Mouse (Mus musculus): Measurements from ENCODE around the gene Serpina3a.
"Not testable (repeated sequence)": the region's sequence is repeated elsewhere in the genome, so short reads cannot be mapped to it uniquely, and the experiment has no call there.

Gene Serpina3a

GRCm38 (mm10) chr12:104112333-104112732 is at the start of gene Serpina3a:
TSS of gene Serpina3a (plus strand) at chr12:104112724.
- not testable (repeated sequence) for DNase-seq (ENCODE audit: low spot score)

GRCm38 (mm10) chr12:104064532-104064931 is 48.0 kb upstream of the Serpina3a start:
- DNase-seq (ENCODE audit: low spot score), result no peak

GRCm38 (mm10) chr12:104064996-104065395 is 47.5 kb upstream of the Serpina3a start:
- DNase-seq (ENCODE audit: low spot score), result no peak

- DNase-seq (ENCODE audit: low spot score), result peak; percentile 82
Observed at GRCm38 (mm10) chr12:104066241-104066640, 46.3 kb upstream of the Serpina3a start.

GRCm38 (mm10) chr12:104067549-104067948 is 45.0 kb upstream of the Serpina3a start:
- peak; percentile 29 for DNase-seq (ENCODE audit: low spot score)

- peak; percentile 89 for DNase-seq (ENCODE audit: low spot score)
Observed at GRCm38 (mm10) chr12:104069620-104070019, 42.9 kb upstream of the Serpina3a start.

GRCm38 (mm10) chr12:104071708-104072107 is 40.8 kb upstream of the Serpina3a start:
- DNase-seq (ENCODE audit: low spot score), result no peak

GRCm38 (mm10) chr12:104072286-104072685 is 40.2 kb upstream of the Serpina3a start:
- no peak for DNase-seq (ENCODE audit: low spot score)

- DNase-seq (ENCODE audit: low spot score), result no peak
Observed at GRCm38 (mm10) chr12:104090119-104090518, 22.4 kb upstream of the Serpina3a start.

- no peak for DNase-seq (ENCODE audit: low spot score)
Observed at GRCm38 (mm10) chr12:104091303-104091702, 21.2 kb upstream of the Serpina3a start.

GRCm38 (mm10) chr12:104100768-104101167 is 11.8 kb upstream of the Serpina3a start, which contains the start of gene Serpina5:
TSS of gene Serpina5 (plus strand) at chr12:104101113.
- no peak for DNase-seq (ENCODE audit: low spot score)

- DNase-seq (ENCODE audit: low spot score), result no peak
Observed at GRCm38 (mm10) chr12:104105847-104106246, 6.7 kb upstream of the Serpina3a start.

GRCm38 (mm10) chr12:104106919-104107318 is 5.6 kb upstream of the Serpina3a start:
- DNase-seq (ENCODE audit: low spot score), result no peak

GRCm38 (mm10) chr12:104108507-104108906 is 4.0 kb upstream of the Serpina3a start:
- no peak for DNase-seq (ENCODE audit: low spot score)

GRCm38 (mm10) chr12:104114921-104115579 is 2.5 kb downstream of the Serpina3a start:
- no peak for DNase-seq (ENCODE audit: low spot score)

- DNase-seq (ENCODE audit: low spot score), result no peak
Observed at GRCm38 (mm10) chr12:104123097-104123496, 10.6 kb downstream of the Serpina3a start.

GRCm38 (mm10) chr12:104123996-104124395 is 11.5 kb downstream of the Serpina3a start:
- no peak for DNase-seq (ENCODE audit: low spot score)

GRCm38 (mm10) chr12:104125021-104125560 is 12.6 kb downstream of the Serpina3a start:
- DNase-seq (ENCODE audit: low spot score), result no peak

GRCm38 (mm10) chr12:104127696-104128095 is 15.2 kb downstream of the Serpina3a start, which contains the start of gene Serpina3b:
TSS of gene Serpina3b (plus strand) at chr12:104127996.
- DNase-seq (ENCODE audit: low spot score), result no peak

- no peak for DNase-seq (ENCODE audit: low spot score)
Observed at GRCm38 (mm10) chr12:104131041-104131440, 18.5 kb downstream of the Serpina3a start.

- no peak for DNase-seq (ENCODE audit: low spot score)
Observed at GRCm38 (mm10) chr12:104138216-104138615, 25.7 kb downstream of the Serpina3a start.

GRCm38 (mm10) chr12:104140543-104141103 is 28.1 kb downstream of the Serpina3a start:
- DNase-seq (ENCODE audit: low spot score), result no peak

GRCm38 (mm10) chr12:104141506-104141905 is 29.0 kb downstream of the Serpina3a start:
- no peak for DNase-seq (ENCODE audit: low spot score)

All from embryo, embryonic 10 days (tissue).